Mouse (Mus musculus): Measurements from ENCODE around the gene Il31ra.

- TF ChIP-seq CTCF (IDR thresholded peaks at IDR 0.05; ENCODE audit: borderline replicate concordance, control insufficient read depth, extremely low read depth, insufficient read depth, low read length, poor library complexity), result no peak
- no peak for TF ChIP-seq POLR2A (IDR thresholded peaks at IDR 0.05; ENCODE audit: control insufficient read depth, extremely low read depth, insufficient read depth, low read length, poor library complexity)
These were observed 24.6 kb downstream of the Il31ra start for GRCm38 (mm10) chr13:112569606-112570005.

All from thymus, adult 2 months (tissue).